Mouse (Mus musculus): Measurements from ENCODE around the gene Hmgn5.

The Hmgn5 gene

GRCm38 (mm10) chrX:109013283-109013682, at the start of gene Hmgn5:
Gene Hmgn5, minus strand, starts transcription at chrX:109013404.
- peak; percentile 81 for DNase-seq (ENCODE audit: low read depth)

- no peak for DNase-seq (ENCODE audit: low read depth)
Measured at GRCm38 (mm10) chrX:109047773-109048172, 34.6 kb upstream of the Hmgn5 start.

GRCm38 (mm10) chrX:109026224-109026623, 13.0 kb upstream of the Hmgn5 start:
- no peak for DNase-seq (ENCODE audit: low read depth)

GRCm38 (mm10) chrX:109020858-109021257, 7.7 kb upstream of the Hmgn5 start:
- DNase-seq (ENCODE audit: low read depth): no peak

- DNase-seq (ENCODE audit: low read depth): no peak
Measured at GRCm38 (mm10) chrX:109014166-109014565, 962 bp upstream of the Hmgn5 start.

GRCm38 (mm10) chrX:109013686-109014085, 482 bp upstream of the Hmgn5 start:
- DNase-seq (ENCODE audit: low read depth): peak; percentile 9

- peak; percentile 15 for DNase-seq (ENCODE audit: low read depth)
Measured at GRCm38 (mm10) chrX:109012371-109013031, 703 bp downstream of the Hmgn5 start.

GRCm38 (mm10) chrX:109011611-109012185, 1.5 kb downstream of the Hmgn5 start:
- DNase-seq (ENCODE audit: low read depth): no peak

GRCm38 (mm10) chrX:109001277-109001676, 11.9 kb downstream of the Hmgn5 start:
- DNase-seq (ENCODE audit: low read depth): no peak

Measured in fibroblast of lung, adult 2 months (primary cell).